9 mouse cellular contexts compared by ENCODE assay signal in the genomic region with DNA sequence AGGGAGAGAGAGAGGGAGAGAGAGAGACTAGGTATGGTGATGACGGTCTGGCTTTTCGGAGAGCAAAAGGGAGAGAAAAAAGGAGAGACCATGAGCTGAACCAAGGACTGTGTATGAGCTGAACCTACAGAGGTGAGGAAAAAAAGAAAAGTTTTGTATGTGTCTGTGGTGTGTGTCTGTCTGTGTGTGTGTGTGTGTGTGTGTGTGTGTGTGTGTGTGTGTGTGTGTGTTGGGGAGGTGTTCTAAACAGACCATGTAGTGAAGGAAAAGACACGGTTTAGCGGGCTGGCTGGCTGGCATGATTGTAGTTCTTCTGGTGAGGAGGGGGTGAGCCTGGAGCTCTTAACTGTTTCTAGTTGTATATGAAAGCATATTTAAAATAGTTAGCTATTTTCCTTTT.
A peak's percentile ranks its signal among the peaks of the same experiment; 100 is the strongest.
DNase-seq lines count a peak whose midpoint lies in the region; ATAC-seq and TF ChIP-seq lines count a peak whose summit lies in the region.
"Had no signal": no experiment of that assay in that cellular context is flagged by ENCODE, and none has a peak within 500 bp of the region (broad histone marks: within the 10 kb centered on the region; RNA-seq: fewer than 3 reads in every experiment).

No protein-coding gene starts in this region.

- peak overlapping the region; percentile 59 for H3K4me2 ChIP-seq in hindbrain, embryonic 12.5 days (replicated peaks)
- H3K4me2 ChIP-seq in midbrain, embryonic 15.5 days: peak overlapping the region; percentile 51

- no peak for TF ChIP-seq CTCF in heart, adult 2 months (IDR thresholded peaks at IDR 0.05)

- no peak for TF ChIP-seq POLR2A in heart, adult 2 months (IDR thresholded peaks at IDR 0.05; ENCODE audit: insufficient read depth, low read depth, low read length)

- intact Hi-C loops in heart, adult 2 months (cut with DNase I): no loop called here
- intact Hi-C loops in heart, postnatal 14 days (cut with DNase I): loop anchor here (2.0 kb wide), 2 partner anchors 105 to 371 kb away; no protein-coding TSS in a partner anchor

- peak in 1 of 2 experiments; percentile 16 for DNase-seq in heart, adult 2 months
- no peak for DNase-seq in heart, postnatal 14 days
- peak; percentile 52 for DNase-seq in embryonic facial prominence, embryonic 10.5 days (ENCODE audit: low spot score)
- DNase-seq in c-Kit-positive CD71-positive TER-119-positive erythroid progenitor cells, embryonic 14.5 days (ENCODE audit: low spot score): no peak
- no peak for DNase-seq in urinary bladder, postnatal 25 days (ENCODE audit: low spot score)
- DNase-seq in spleen, adult 12 weeks (ENCODE audit: low spot score): no peak

- H3K27me3 ChIP-seq in heart, adult 2 months (ENCODE audit: control insufficient read depth, insufficient read depth, low read length): no peaks in the 10 kb centered on the region
- H3K27me3 ChIP-seq in embryonic facial prominence, embryonic 10.5 days (replicated peaks; ENCODE audit: low read depth, poor library complexity, severe bottlenecking): no peaks in the 10 kb centered on the region
- no peaks in the 10 kb centered on the region for H3K27me3 ChIP-seq in hindbrain, embryonic 12.5 days
- no peaks in the 10 kb centered on the region for H3K27me3 ChIP-seq in midbrain, embryonic 15.5 days (replicated peaks)
- H3K27me3 ChIP-seq: CH12.LX had no signal

- peak overlapping the region; percentile 64; the same call in 1 of the 2 replicates for H3K9ac ChIP-seq in heart, adult 2 months (ENCODE audit: low read depth, low read length)
- H3K9ac ChIP-seq in hindbrain, embryonic 12.5 days: peak overlapping the region; percentile 97
- H3K9ac ChIP-seq in midbrain, embryonic 15.5 days: peak overlapping the region; percentile 89

- no peak for TF ChIP-seq EP300 in heart, adult 2 months (IDR thresholded peaks at IDR 0.05; ENCODE audit: insufficient read depth, low read depth, low read length)

- no peaks in the 10 kb centered on the region for H3K9me3 ChIP-seq in embryonic facial prominence, embryonic 10.5 days
- no peaks in the 10 kb centered on the region for H3K9me3 ChIP-seq in hindbrain, embryonic 12.5 days (replicated peaks)
- no peaks in the 10 kb centered on the region for H3K9me3 ChIP-seq in midbrain, embryonic 15.5 days

- H3K4me1 ChIP-seq in heart, adult 2 months (ENCODE audit: control insufficient read depth, insufficient read depth, low read length): no peaks in the 10 kb centered on the region
- peaks cover 36% of the 10 kb centered on the region for H3K4me1 ChIP-seq in embryonic facial prominence, embryonic 10.5 days
- H3K4me1 ChIP-seq in hindbrain, embryonic 12.5 days: peaks cover 27% of the 10 kb centered on the region
- peaks cover 23% of the 10 kb centered on the region for H3K4me1 ChIP-seq in midbrain, embryonic 15.5 days

- 12% methylated on average over 4 of the region's 4 CpGs for WGBS in heart, adult 2 months
- whole genome bisulfite sequencing in embryonic facial prominence, embryonic 10.5 days: 1% methylated on average over 4 of the region's 4 CpGs
- 2% methylated on average over 4 of the region's 4 CpGs for WGBS in hindbrain, embryonic 12.5 days
- WGBS in midbrain, embryonic 15.5 days: 0% methylated on average over 4 of the region's 4 CpGs

- H3K36me3 ChIP-seq in heart, adult 2 months (ENCODE audit: control insufficient read depth, insufficient read depth, low read length): no peaks in the 10 kb centered on the region
- H3K36me3 ChIP-seq in embryonic facial prominence, embryonic 10.5 days (replicated peaks): no peaks in the 10 kb centered on the region
- no peaks in the 10 kb centered on the region for H3K36me3 ChIP-seq in hindbrain, embryonic 12.5 days
- no peaks in the 10 kb centered on the region for H3K36me3 ChIP-seq in midbrain, embryonic 15.5 days (replicated peaks)

- ATAC-seq in hindbrain, embryonic 12.5 days (ENCODE audit: low FRiP score): peak; percentile 49
- ATAC-seq in midbrain, embryonic 15.5 days (replicated peaks): peak; percentile 30; the same call in 1 of the 2 replicates

- H3K79me2 ChIP-seq in heart, adult 2 months (replicated peaks; ENCODE audit: control insufficient read depth, insufficient read depth, low read length): no peaks in the 10 kb centered on the region

- peak overlapping the region; percentile 64 for H3K4me3 ChIP-seq in heart, adult 2 months
- peak overlapping the region; percentile 79 for H3K4me3 ChIP-seq in embryonic facial prominence, embryonic 10.5 days
- peak overlapping the region; percentile 77 for H3K4me3 ChIP-seq in hindbrain, embryonic 12.5 days
- peak overlapping the region; percentile 55 for H3K4me3 ChIP-seq in midbrain, embryonic 15.5 days

- H3K27ac ChIP-seq in heart, adult 2 months: peak overlapping the region; percentile 73
- H3K27ac ChIP-seq in embryonic facial prominence, embryonic 10.5 days (replicated peaks): peak overlapping the region; percentile 97
- peak overlapping the region; percentile 99 for H3K27ac ChIP-seq in hindbrain, embryonic 12.5 days
- peak overlapping the region; percentile 98 for H3K27ac ChIP-seq in midbrain, embryonic 15.5 days
